Mouse (Mus musculus) liver, embryonic 14.5 days (tissue): ENCODE measurements around the gene Ccdc91. TPM values are rescaled to one million over a fixed set of nuclear protein-coding genes. Genes with fewer than 3 reads are reported as not detected.

ENCODE experiments used
- ATAC-seq: fragments of 200-750 bp; cut with Nextera tagmentation; 2 replicates; pipeline ENCODE4 v1.8.0; 2017; ENCODE audit warnings: moderate number of reproducible peaks, mild to moderate bottlenecking, moderate library complexity; ENCODE audit not compliant: insufficient read depth
- DNase-seq, 3 experiments: peaks; one replicate each; pipeline ENCODE4 v3.0.0-alpha.2; 2012 to 2013; ENCODE audit warnings: low read depth in 3 of 3, low spot score in 3 of 3
- H3K27ac ChIP-seq: fragments of 300-500 bp; sonication (generic); 2 replicates; pipeline ENCODE4 v1.5.1; 2014; ENCODE audit warnings: moderate library complexity, mild to moderate bottlenecking, control low read depth, inconsistent platforms
- H3K27me3 ChIP-seq: fragments of 300-500 bp; sonication (generic); 2 replicates; pipeline ENCODE4 v1.6.1; 2014; ENCODE audit warnings: mild to moderate bottlenecking, low read length, moderate library complexity; ENCODE audit not compliant: control insufficient read depth, insufficient read depth
- H3K36me3 ChIP-seq: fragments of 300-500 bp; sonication (generic); replicated peaks from 2 replicates; pipeline ENCODE4 v1.6.1; 2014; ENCODE audit warnings: low read depth; ENCODE audit not compliant: control insufficient read depth, insufficient read depth
- H3K4me1 ChIP-seq, 2 experiments: fragments of 200-500 bp in 1 of 2; fragments of 300-500 bp in 1 of 2; sonication (generic) in 1 of 2; replicated peaks; 2 replicates each; pipeline ENCODE4 v1.6.1; 2012 to 2014; ENCODE audit warnings: antibody characterized with exemption in 1 of 2, inconsistent platforms in 1 of 2, low read length in 1 of 2; ENCODE audit not compliant: control insufficient read depth in 2 of 2, insufficient read depth in 2 of 2
- H3K4me2 ChIP-seq: fragments of 300-500 bp; sonication (generic); 2 replicates; pipeline ENCODE4 v1.6.1; 2014; ENCODE audit warnings: low read depth, mild to moderate bottlenecking, control low read depth, moderate library complexity
- H3K4me3 ChIP-seq, 2 experiments: fragments of 200-500 bp in 1 of 2; fragments of 300-500 bp in 1 of 2; sonication (generic) in 1 of 2; 2 replicates each; pipeline ENCODE4 v1.5.1; 2012 to 2014; ENCODE audit warnings: low read depth in 2 of 2, low read length in 2 of 2, mild to moderate bottlenecking in 2 of 2, control low read depth in 1 of 2, inconsistent platforms in 1 of 2, moderate library complexity in 1 of 2; ENCODE audit not compliant: insufficient read depth in 1 of 2
- H3K9ac ChIP-seq: fragments of 300-500 bp; sonication (generic); replicated peaks from 2 replicates; pipeline ENCODE4 v1.6.1; 2014; ENCODE audit warnings: mild to moderate bottlenecking, control low read depth, moderate library complexity
- H3K9me3 ChIP-seq: fragments of 300-500 bp; sonication (generic); 2 replicates; pipeline ENCODE4 v1.6.1; 2016; ENCODE audit warnings: low read length, mixed read lengths; ENCODE audit not compliant: control insufficient read depth
- CTCF ChIP-seq: IDR thresholded peaks from 2 replicates; pipeline ENCODE4 v1.5.1; 2016; ENCODE audit warnings: antibody characterized with exemption, low read depth, control low read depth
- EP300 ChIP-seq: IDR thresholded peaks from 2 replicates; pipeline ENCODE4 v1.6.1; 2016; ENCODE audit warnings: antibody characterized with exemption, low read depth
- WGBS: fragments of 180-500 bp; shearing (Covaris S2); extraction: QIAGEN DNeasy Blood & Tissue Kit; methylation state at CpG from one replicate; pipeline ENCODE4 v1.1.7; 2014; ENCODE audit not compliant: insufficient replicate concordance; 5-methylcytosine and 5-hydroxymethylcytosine counted together
- polyA plus RNA-seq, 2 experiments: library from polyadenylated mRNA; depleted of rRNA in 1 of 2; stranded (reverse) in 1 of 2; unstranded in 1 of 2; fragments of >200 nt; fragmentation: Nextera tagmentation in 1 of 2; extraction: Ambion mirVana in 1 of 2; gene quantifications; 2 replicates each; pipeline versions ENCODE4 v1.2.1 to v1.2.3; 2012 to 2014

The Ccdc91 gene
- polyA plus RNA-seq, 2 experiments, result 3.1 to 3.9 TPM

- 73% methylated on average over 5 of the region's 5 CpGs for WGBS
- Histone ChIP-seq H3K27ac (no peak overlapping the region), H3K4me3 (no peak overlapping the region), H3K36me3 (no peaks in the 10 kb centered on the region), H3K27me3 (no peaks in the 10 kb centered on the region), H3K9ac (no peak overlapping the region), H3K4me1 (no peaks in the 10 kb centered on the region), H3K9me3 (no peaks in the 10 kb centered on the region), H3K4me2 (no peak overlapping the region)
- DNase-seq, result no peak
- no peak for TF ChIP-seq EP300
- no peak for TF ChIP-seq CTCF
- ATAC-seq, result no peak
Measured at GRCm38 (mm10) chr6:147534971-147535370, 59.3 kb downstream of the Ccdc91 start.

- ATAC-seq, result no peak
- TF ChIP-seq CTCF (no peak), EP300 (no peak)
- DNase-seq, result no peak
- H3K4me2 ChIP-seq, result no peak overlapping the region
- WGBS, result 61% methylated on average over 5 of the region's 5 CpGs
- H3K27me3 ChIP-seq, result no peaks in the 10 kb centered on the region
- no peaks in the 10 kb centered on the region for H3K9me3 ChIP-seq
- H3K4me3 ChIP-seq, result no peak overlapping the region
- no peaks in the 10 kb centered on the region for H3K4me1 ChIP-seq
- no peak overlapping the region for H3K27ac ChIP-seq
- no peak overlapping the region for H3K9ac ChIP-seq
- no peaks in the 10 kb centered on the region for H3K36me3 ChIP-seq
Measured at GRCm38 (mm10) chr6:147538236-147538635, 62.6 kb downstream of the Ccdc91 start.

- Histone ChIP-seq H3K36me3 (no peaks in the 10 kb centered on the region), H3K27me3 (no peaks in the 10 kb centered on the region), H3K9me3 (no peaks in the 10 kb centered on the region), H3K9ac (no peak overlapping the region), H3K4me2 (no peak overlapping the region), H3K27ac (no peak overlapping the region), H3K4me3 (no peak overlapping the region), H3K4me1 (no peaks in the 10 kb centered on the region)
- no peak for ATAC-seq
- TF ChIP-seq EP300, result no peak
- no peak for TF ChIP-seq CTCF
- no peak for DNase-seq
- WGBS, result 69% methylated on average over 7 of the region's 7 CpGs
Measured at GRCm38 (mm10) chr6:147539056-147539600, 63.5 kb downstream of the Ccdc91 start.

DNA sequence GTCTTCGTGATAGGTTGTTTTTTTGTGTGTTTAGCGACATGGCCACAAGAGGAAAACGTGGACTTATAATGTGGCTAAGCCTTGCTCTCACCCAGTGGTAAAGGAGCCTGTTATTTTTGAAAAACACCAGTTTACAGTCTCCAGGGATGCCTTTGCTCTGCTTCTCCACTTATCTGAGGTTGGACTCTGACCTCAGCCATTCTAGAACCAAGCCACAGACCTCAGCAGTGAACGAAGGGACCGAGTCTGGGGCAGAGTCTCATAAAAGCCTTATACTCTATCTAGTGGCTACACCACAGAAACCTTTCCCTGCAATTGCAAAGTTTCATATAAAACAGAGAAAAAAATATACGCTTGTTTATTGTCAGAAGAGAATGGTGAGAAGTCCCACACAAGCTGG, 65.3 kb downstream of the Ccdc91 start:
- no peak for TF ChIP-seq EP300
- TF ChIP-seq CTCF, result no peak
- 69% methylated on average over 6 of the region's 6 CpGs for WGBS
- no peak overlapping the region for H3K9ac ChIP-seq
- H3K9me3 ChIP-seq, result no peaks in the 10 kb centered on the region
- H3K4me1 ChIP-seq, result no peaks in the 10 kb centered on the region
- no peaks in the 10 kb centered on the region for H3K36me3 ChIP-seq
- H3K4me3 ChIP-seq, result no peak overlapping the region
- no peak for ATAC-seq
- H3K4me2 ChIP-seq, result no peak overlapping the region
- H3K27ac ChIP-seq, result no peak overlapping the region
- no peak for DNase-seq
- H3K27me3 ChIP-seq, result no peaks in the 10 kb centered on the region

- ATAC-seq (no peak), DNase-seq (no peak)
- Histone ChIP-seq H3K4me3 (no peak overlapping the region), H3K27me3 (no peaks in the 10 kb centered on the region), H3K4me2 (no peak overlapping the region), H3K27ac (no peak overlapping the region), H3K9me3 (no peaks in the 10 kb centered on the region), H3K9ac (no peak overlapping the region), H3K36me3 (no peaks in the 10 kb centered on the region), H3K4me1 (no peaks in the 10 kb centered on the region)
- no peak for TF ChIP-seq EP300
- no peak for TF ChIP-seq CTCF
- 52% methylated on average over 6 of the region's 6 CpGs for WGBS
Measured at GRCm38 (mm10) chr6:147555591-147555990, 80.0 kb downstream of the Ccdc91 start.
